Mouse (Mus musculus) left cerebral cortex, adult 11 months (tissue): ENCODE data around the gene Hoxc9.

Source experiments
- DNase-seq: peaks from one replicate; pipeline ENCODE4 v3.0.0; 2022; ENCODE audit warnings: low spot score

Hoxc9 gene

DNA sequence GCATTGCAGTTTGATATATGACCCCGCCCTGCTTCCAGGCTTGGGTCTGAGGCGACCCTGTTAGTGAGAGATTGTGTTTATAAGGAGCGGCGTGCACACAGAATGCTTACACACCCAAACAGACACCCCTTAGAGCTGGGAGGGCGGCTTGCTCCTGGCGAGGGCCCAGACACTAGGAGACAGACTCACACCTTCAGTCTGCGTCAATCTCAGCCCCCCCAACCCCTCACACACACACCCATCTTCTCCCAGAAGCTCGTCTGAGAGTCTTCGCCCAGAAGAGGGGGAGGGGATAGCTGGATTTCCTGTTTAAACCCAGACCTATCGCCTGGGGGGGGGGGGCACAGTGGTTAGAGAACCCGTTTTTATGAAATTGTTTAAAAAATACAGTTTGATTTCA lies 23.7 kb downstream of the Hoxc9 start:
- DNase-seq, result no peak

DNA sequence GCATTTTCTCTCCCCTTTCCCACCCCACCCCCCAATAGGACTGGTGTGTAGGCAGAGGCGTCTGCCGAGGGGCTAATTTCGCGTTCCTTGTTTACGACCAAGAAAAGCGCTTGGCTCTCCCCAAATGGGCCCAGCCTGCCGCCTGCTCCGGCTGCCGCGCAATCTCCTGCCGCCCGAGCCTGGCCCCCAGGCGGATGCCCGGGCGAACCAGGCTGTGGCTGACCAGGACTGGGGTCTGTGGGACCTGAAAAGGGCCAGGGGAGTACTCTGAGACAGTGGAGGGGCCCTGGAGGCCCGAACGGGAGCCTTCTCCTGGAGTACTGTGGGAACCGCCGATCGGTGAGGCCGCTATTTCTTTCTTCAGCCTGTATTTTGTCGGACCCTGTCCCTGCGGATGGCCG lies 24.3 kb downstream of the Hoxc9 start:
- no peak for DNase-seq

DNA sequence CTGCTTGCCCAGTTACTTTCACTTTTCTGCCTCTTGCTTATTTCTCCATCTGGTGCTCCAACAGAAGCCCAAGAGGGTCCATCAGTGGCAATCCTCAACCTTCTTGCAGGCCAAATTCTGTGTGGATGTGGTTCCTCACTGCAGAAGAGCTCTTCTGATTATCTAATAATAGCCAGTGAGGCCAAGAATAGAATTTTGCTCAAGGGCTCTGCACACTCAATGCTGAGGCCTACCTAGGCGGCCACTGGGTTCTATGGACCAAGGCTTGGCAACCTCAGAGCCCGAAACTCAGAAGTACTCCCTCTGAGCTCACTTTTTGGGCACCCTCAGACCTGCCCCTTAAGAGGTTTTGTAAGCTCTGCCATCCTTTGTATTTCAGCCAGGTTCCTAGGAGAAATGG lies 25.1 kb downstream of the Hoxc9 start:
- no peak for DNase-seq

- DNase-seq, result no peak
Observed at GRCm38 (mm10) chr15:103002156-103002555, 25.9 kb downstream of the Hoxc9 start.

DNA sequence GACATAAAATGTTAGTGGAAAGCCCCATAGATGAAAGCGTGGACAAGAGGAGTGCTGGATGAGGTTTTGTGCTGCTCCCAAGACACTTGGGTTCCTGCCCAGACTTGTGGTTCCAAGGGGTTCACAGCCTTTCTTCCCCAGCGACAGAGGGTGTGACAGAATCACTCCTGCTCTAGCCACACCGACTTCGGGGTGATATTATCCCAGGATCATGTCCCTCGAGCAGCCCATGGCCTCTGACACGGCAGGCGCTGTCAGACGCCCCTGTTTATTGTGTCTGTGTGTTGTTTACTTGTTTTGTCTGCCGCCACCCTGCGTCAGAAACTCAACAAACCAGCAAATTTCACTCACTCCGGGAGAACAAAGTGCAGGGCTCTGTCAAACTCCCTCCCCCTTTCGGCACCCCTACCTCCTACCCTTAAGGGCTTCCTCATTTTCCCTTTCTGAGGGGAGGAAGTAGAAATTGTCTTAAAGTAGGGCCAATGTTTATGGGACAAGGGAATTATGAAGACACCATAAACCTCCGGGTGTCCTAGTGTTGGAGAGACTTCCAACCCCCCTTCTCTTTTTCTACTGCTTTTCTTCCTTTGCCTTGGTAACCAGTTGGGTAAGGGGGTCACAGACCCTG lies 26.7 kb downstream of the Hoxc9 start:
- no peak for DNase-seq

DNA sequence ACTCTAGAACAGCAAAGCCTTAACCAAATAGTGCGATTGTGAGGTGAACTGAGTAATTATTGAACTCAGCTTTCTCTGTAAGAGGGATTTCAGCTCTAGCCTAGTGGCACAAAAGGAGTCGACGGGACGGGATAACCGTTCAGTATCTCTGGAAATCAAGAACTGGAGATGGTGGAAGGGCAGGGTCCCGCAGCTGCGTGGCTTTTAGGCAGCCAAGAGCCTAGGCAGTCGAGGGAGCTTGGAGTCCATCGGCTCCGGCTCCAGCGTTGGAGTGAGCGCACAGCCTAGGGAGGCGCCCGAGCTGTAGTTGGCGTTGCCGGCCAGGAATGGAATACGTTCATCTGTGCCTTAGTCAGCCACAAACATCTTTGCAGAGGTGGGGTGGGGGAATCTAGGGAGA lies 29.1 kb downstream of the Hoxc9 start:
- DNase-seq, result no peak

- DNase-seq, result no peak
Observed at GRCm38 (mm10) chr15:103005797-103006196, 29.6 kb downstream of the Hoxc9 start.

GRCm38 (mm10) chr15:103006326-103006725 lies 30.1 kb downstream of the Hoxc9 start:
- no peak for DNase-seq

DNA sequence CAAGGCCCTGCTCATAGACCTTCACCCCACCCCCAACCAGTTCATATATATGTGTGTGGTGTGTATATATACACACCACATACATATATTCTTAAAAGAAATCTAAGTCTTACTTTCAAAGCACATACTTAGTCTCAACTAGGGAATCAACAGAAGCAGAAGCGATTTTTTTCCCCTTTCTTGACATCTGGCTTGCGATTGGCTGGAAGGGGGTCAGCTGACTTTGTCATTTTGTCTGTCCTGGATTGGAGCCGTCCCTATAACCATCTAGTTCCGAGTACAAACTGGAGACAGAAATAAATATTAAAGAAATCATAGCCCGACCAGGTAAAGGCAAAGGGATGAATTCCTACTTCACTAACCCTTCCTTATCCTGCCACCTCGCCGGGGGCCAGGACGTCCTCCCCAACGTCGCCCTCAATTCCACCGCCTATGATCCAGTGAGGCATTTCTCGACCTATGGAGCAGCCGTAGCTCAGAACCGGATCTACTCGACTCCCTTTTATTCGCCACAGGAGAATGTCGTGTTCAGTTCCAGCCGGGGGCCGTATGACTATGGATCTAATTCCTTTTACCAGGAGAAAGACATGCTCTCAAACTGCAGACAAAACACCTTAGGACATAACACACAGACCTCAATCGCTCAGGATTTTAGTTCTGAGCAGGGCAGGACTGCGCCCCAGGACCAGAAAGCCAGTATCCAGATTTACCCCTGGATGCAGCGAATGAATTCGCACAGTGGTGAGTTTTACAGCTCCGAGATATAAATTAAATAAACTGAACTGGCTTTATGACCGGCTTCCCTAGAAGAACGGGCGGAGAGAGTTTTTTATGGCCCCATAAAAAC lies 33.2 kb downstream of the Hoxc9 start:
- no peak for DNase-seq

- DNase-seq, result no peak
Observed at GRCm38 (mm10) chr15:103010112-103010846, 34.0 kb downstream of the Hoxc9 start.

- DNase-seq, result no peak
Observed at GRCm38 (mm10) chr15:103010847-103011555, 34.8 kb downstream of the Hoxc9 start.

DNA sequence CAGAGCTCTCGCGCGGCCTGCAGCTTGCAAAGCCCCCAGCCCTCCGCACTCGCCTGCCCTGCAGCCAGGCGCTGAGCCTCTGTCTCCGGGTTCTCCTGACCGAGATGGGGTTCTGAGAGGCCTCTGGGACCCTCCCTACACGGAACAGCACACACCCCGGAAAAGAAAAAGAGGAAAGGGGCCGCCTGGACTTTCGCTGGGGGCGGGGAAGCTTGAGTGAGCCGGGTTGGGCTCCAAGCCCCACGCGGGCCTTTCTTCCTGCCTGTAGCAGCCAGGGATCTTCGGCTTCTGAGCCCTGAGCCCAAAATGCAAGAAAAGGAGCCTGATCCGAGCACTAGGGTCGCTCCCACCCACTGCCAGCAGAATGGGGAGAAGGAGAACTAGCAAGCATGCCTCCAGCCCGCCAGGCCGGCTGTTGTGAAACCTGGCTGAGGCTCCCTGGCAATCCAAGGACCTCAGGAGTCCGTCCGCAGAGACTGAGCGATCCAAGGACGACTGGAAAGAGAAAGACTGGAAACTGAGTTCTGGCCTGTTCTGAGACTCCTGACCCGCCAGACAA lies 35.8 kb downstream of the Hoxc9 start:
- no peak for DNase-seq

GRCm38 (mm10) chr15:103013238-103013984 lies 37.2 kb downstream of the Hoxc9 start:
- DNase-seq, result no peak

DNA sequence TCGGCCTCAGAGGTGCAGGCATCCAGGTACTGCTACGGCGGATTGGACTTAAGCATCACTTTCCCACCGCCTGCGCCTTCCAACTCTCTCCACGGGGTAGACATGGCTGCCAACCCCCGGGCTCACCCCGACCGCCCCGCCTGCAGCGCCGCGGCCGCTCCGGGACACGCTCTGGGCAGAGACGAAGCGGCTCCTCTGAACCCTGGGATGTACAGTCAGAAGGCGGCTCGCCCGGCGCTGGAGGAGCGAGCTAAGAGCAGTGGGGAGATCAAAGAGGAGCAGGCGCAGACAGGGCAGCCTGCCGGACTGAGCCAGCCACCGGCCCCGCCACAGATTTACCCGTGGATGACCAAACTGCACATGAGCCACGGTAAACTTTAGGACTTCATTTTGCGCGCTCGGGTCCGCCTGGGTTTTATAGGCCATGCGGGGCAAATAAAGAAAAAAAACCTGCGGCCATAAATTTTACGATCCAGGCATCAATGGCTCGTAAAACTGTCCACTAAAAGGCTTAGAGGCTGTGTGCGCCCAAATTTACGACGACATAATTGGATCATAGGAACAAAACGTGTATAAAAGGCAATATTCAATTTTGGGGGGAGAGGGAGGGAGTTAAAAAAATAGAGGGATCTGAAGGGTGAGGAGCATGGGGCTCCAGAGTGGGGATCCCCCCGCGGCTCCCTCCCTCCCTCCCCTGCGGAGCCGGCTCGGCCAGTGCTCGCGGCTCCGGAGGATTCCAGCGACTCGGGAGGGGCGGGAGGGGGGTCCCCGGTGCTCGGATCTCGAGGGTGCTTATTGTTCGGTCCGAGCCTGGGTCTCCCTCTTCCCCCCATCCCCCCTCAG lies 38.1 kb downstream of the Hoxc9 start:
- no peak for DNase-seq

DNA sequence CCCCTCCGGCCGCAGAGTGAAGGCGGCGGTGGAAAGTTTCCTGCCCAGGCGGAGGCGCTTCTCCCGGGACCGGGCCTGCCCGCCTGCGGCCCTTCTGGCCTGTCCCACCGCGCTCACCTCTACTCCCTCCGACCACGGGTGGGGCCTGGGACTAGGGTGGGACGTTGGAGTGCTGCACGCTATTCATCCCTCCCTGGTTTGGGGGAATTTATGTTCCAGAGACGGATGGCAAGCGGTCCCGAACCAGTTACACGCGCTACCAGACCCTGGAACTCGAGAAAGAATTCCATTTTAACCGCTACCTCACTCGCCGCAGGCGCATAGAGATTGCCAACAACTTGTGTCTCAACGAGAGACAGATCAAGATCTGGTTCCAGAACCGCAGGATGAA lies 38.8 kb downstream of the Hoxc9 start:
- DNase-seq, result no peak

DNA sequence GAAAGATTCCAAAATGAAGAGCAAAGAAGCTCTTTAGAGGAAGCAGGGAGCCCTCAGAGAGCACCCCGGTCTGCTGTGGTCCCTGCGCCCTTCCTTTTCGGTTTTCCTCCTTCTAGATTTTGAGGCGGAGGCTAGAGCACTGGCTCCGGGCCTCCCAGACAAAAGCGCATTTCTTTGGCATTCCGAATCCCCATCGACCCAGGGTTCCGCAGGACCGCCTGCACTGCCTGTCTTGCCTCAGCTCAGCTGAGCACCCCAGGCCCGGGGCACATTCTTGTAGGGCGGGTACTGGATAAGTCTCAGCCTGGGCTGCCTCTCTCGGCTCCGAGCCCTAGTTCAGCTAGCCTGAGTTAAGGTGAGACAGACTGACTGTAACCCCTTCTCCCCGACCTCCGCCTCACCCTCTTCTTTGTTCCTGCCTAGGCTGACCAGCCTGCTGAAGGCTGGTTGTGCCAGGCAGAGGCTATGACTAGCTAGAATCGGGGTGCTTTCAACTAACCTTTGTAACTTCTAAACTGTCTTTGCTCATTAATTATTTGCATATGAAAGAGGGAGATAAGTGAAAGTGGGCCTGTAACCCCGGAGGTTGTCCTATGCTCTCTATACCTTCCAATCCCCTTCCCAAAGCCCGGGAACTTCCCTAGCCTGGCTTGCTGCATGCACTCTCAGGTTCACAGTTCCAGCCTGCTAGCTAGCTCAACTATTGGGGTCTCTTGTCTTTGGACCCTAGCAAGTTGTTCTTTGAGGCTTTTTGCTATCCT lies 39.3 kb downstream of the Hoxc9 start:
- DNase-seq, result no peak

DNA sequence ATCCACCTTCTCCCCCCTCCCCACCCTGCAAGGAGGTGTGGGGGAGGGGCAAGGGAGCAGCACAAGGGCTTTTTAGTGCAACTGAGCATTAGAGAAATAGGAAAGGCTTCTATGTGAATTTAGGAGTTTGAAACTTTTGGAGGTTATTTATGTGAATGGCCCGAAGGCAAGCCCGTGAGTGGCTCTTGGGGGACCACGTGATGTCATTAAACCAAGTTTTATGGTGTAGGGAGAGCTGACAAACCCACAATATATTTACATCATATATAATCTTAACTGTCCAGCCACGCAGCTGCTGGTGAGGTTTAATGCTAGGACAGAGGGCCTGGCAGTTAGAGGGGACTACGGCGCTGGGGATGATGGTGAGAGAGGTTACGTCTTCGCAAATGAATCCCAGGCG lies 42.4 kb downstream of the Hoxc9 start, which contains the start of gene Hoxc4:
Gene Hoxc4, plus strand, starts transcription at position 299 of the 400 bp plus-strand sequence.
- no peak for DNase-seq

GRCm38 (mm10) chr15:103020899-103021418 lies 44.7 kb downstream of the Hoxc9 start:
- DNase-seq, result no peak

DNA sequence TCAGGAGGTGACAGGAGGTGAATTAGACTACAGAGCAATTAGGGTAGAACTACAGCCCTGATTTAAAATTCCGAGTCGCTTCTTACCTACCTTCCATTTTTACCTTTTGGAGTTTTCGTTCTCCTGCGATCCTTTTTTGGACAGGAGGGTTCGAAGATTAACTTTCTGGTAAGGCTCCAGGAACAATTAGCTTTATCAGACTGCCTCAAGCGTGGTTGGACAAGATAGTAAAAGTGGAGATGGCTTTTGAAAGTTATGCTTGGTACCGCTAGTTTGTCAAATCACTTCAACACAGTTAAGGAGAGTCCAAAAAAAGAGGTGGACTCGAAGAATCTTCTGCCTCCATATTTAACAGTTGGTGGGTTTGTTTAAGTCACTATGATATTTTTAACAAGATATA lies 45.3 kb downstream of the Hoxc9 start:
- DNase-seq, result no peak
